Mouse (Mus musculus) heart, postnatal 25 days (tissue): ENCODE measurements around the gene Ero1l. TPM values are rescaled to one million over a fixed set of nuclear protein-coding genes. Genes with fewer than 3 reads are reported as not detected.

Experiments used
- DNase-seq: peaks from one replicate; pipeline ENCODE4 v3.0.0; 2022; ENCODE audit warnings: low spot score
- intact Hi-C: fragments of 180-260 bp; cut with DNase I; formaldehyde crosslinking; loops from one replicate; pipeline ENCODE4 v1.15.1; 2025
- total RNA-seq, 2 experiments: library from RNA; stranded (reverse); gene quantifications; 2 replicates each; pipeline ENCODE4 v1.2.3; 2021

Gene Ero1l
- total RNA-seq, 2 experiments from 2014 or later, result 24.5 to 25.6 TPM

GRCm38 (mm10) chr14:45307630-45308328 lies 10.8 kb downstream of the Ero1l start:
- no peak for DNase-seq
- intact Hi-C loops, result no loop called here

GRCm38 (mm10) chr14:45305852-45306251 lies 12.7 kb downstream of the Ero1l start:
- intact Hi-C loops, result no loop called here
- no peak for DNase-seq

GRCm38 (mm10) chr14:45304389-45304788 lies 14.2 kb downstream of the Ero1l start:
- intact Hi-C loops, result no loop called here
- no peak for DNase-seq

- intact Hi-C loops, result no loop called here
Observed at GRCm38 (mm10) chr14:45303939-45304338, 14.6 kb downstream of the Ero1l start.

GRCm38 (mm10) chr14:45291608-45292007 lies 27.0 kb downstream of the Ero1l start:
- DNase-seq, result no peak
- intact Hi-C loops, result no loop called here

More at GRCm38 (mm10) chr14:45303939-45304338, 14.6 kb downstream of the Ero1l start:
- DNase-seq, result no peak

GRCm38 (mm10) chr14:45282066-45282465 lies 36.5 kb downstream of the Ero1l start:
- intact Hi-C loops, result no loop called here
- no peak for DNase-seq

GRCm38 (mm10) chr14:45275816-45276215 lies 42.8 kb downstream of the Ero1l start:
- intact Hi-C loops, result no loop called here
- DNase-seq, result no peak

GRCm38 (mm10) chr14:45263831-45264592 lies 54.6 kb downstream of the Ero1l start:
- intact Hi-C loops, result no loop called here
- no peak for DNase-seq

GRCm38 (mm10) chr14:45251548-45252076 lies 67.0 kb downstream of the Ero1l start:
- intact Hi-C loops, result no loop called here
- no peak for DNase-seq

GRCm38 (mm10) chr14:45241613-45242012 lies 77.0 kb downstream of the Ero1l start:
- DNase-seq, result no peak

GRCm38 (mm10) chr14:45239042-45239441 lies 79.5 kb downstream of the Ero1l start:
- intact Hi-C loops, result no loop called here
- no peak for DNase-seq

More at GRCm38 (mm10) chr14:45241613-45242012, 77.0 kb downstream of the Ero1l start:
- intact Hi-C loops, result no loop called here

Other genes starting within 250 kb of the Ero1l start
- gene Gpr137c, start 99.1 kb downstream of the Ero1l start, total RNA-seq, result 1 to 10 TPM; 4.3 to 4.9 TPM
- gene Txndc16, start 98.4 kb downstream of the Ero1l start, total RNA-seq, result 10 to 100 TPM; 11.0 to 13.2 TPM
- gene Psmc6, start 11.0 kb upstream of the Ero1l start, total RNA-seq, result 10 to 100 TPM; 91.3 to 94.0 TPM
- gene Styx, start 32.3 kb upstream of the Ero1l start, total RNA-seq, result 10 to 100 TPM; 26.3 to 28.1 TPM
- gene Gnpnat1, start 86.1 kb upstream of the Ero1l start, total RNA-seq, result 10 to 100 TPM in 1 of 2 experiments, 1 to 10 TPM in 1; 9.3 to 11.5 TPM
- gene Fermt2, start 211.3 kb upstream of the Ero1l start, total RNA-seq, result 100 to 1,000 TPM; 253 to 256 TPM